Mouse (Mus musculus): ENCODE measurements around the gene Teddm3.

GRCm38 (mm10) chr16:21175236-21175635, 21.4 kb upstream of the Teddm3 start:
- TF ChIP-seq CTCF (IDR thresholded peaks at IDR 0.05; ENCODE audit: control insufficient read depth, insufficient read depth, insufficient replicate concordance, low read depth, low read length) = no peak
- no peak for TF ChIP-seq POLR2A (IDR thresholded peaks at IDR 0.05; ENCODE audit: control insufficient read depth, low read depth, low read length)

Measured in testis, adult 2 months (tissue).